Mouse (Mus musculus): ENCODE measurements around the gene Spag16.

DNA sequence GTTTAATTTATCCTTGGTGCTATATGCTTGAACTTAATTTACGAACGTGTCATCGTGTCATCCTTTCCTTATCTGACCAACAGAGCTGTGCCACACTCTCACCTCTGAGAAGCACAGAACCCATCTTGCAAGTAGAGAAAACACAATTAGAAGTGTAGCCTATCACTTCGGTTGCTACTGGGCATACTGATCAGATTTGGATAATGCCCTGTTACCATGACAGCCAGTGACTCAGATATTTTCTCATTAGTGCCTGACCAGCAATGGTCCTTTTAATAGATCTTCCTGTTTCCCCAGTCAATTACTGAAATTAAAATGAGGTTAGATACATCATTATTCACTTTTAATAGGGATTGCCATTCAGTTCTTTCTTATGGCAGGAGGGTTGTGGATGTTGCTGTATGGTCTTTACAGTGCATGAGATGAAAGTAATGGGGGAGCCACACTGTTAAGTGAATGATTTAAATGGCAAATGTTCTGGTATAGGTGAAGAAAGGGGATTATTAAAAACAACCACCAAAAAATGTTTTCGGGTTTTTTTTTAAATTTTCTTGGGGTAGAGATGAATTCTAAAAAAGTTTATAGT is 439.2 kb downstream of the Spag16 start:
- TF ChIP-seq SMC3 (IDR thresholded peaks at IDR 0.05; ENCODE audit: low read depth, low read length): no peak
- TF ChIP-seq CTCF (conservative IDR thresholded peaks at IDR 0.05 in 1 of 2, IDR thresholded peaks at IDR 0.05 in 1 of 2; ENCODE audit: low read depth in 2 of 2, low read length in 2 of 2): no peak
- TF ChIP-seq ELF1 (IDR thresholded peaks at IDR 0.05; ENCODE audit: low read depth, low read length): no peak
- TF ChIP-seq ETS1 (conservative IDR thresholded peaks at IDR 0.05; ENCODE audit: low read depth, low read length): no peak
- no peak for TF ChIP-seq EP300 (IDR thresholded peaks at IDR 0.05; ENCODE audit: low read length)
- no peak for TF ChIP-seq JUND (conservative IDR thresholded peaks at IDR 0.05; ENCODE audit: low read depth, low read length)
- TF ChIP-seq JUN (IDR thresholded peaks at IDR 0.05; ENCODE audit: insufficient read depth, low read depth, low read length): no peak
- no peak for TF ChIP-seq MAX (IDR thresholded peaks at IDR 0.05; ENCODE audit: low read length)
- no peak for TF ChIP-seq POLR2A (IDR thresholded peaks at IDR 0.05; ENCODE audit: low read depth, low read length)
- TF ChIP-seq E2F4 (IDR thresholded peaks at IDR 0.05; ENCODE audit: insufficient replicate concordance, low read depth, low read length): no peak
- no peak for TF ChIP-seq HCFC1 (IDR thresholded peaks at IDR 0.05; ENCODE audit: low read depth, low read length)
- TF ChIP-seq CHD2 (IDR thresholded peaks at IDR 0.05; ENCODE audit: low read length): no peak
- no peak for TF ChIP-seq KAT2A (IDR thresholded peaks at IDR 0.05; ENCODE audit: insufficient replicate concordance, low read length)
- TF ChIP-seq ZMIZ1 (IDR thresholded peaks at IDR 0.05; ENCODE audit: low read depth, low read length): no peak

Data from CH12.LX (cell line).